Mouse (Mus musculus): ENCODE data around the gene Zscan29.

GRCm38 (mm10) chr2:121183431-121183830 lies 12.5 kb upstream of the Zscan29 start:
- TF ChIP-seq POLR2A (IDR thresholded peaks at IDR 0.05; ENCODE audit: borderline replicate concordance, low read depth, low read length): no peak
- no peak for TF ChIP-seq CTCF (IDR thresholded peaks at IDR 0.05; ENCODE audit: low read depth, low read length)

Measured in bone marrow macrophage, adult 2 months (primary cell).